Mouse (Mus musculus) limb, embryonic 10.5 days (tissue): ENCODE data around the gene Spdef. TPM values are rescaled to one million over a fixed set of nuclear protein-coding genes. Genes with fewer than 3 reads are reported as not detected.

Experiments used
- polyA plus RNA-seq: library from polyadenylated mRNA; unstranded; fragments of >200 nt; fragmentation: Nextera tagmentation; extraction: Ambion mirVana; gene quantifications from 2 replicates; pipeline ENCODE4 v1.2.1, GENCODE M21; 2016

The Spdef gene
- polyA plus RNA-seq, 1 experiment from 2014 or later, result 0.26 TPM

Other genes starting within 250 kb of the Spdef start
- 0.06 and 0.35 TPM in 2 replicates for gene Grm4, start 207.6 kb downstream of the Spdef start, polyA plus RNA-seq
- 904 and 1,218 TPM in 2 replicates for gene Hmga1, start 172.5 kb downstream of the Spdef start, polyA plus RNA-seq
- gene AI413582, start 163.2 kb downstream of the Spdef start, polyA plus RNA-seq, result 9.4 TPM in 2 replicates
- gene Nudt3, start 105.5 kb downstream of the Spdef start, polyA plus RNA-seq, result 88.2 and 96.2 TPM in 2 replicates
- gene RPS10-NUDT3, start 93.7 kb downstream of the Spdef start, polyA plus RNA-seq, result not detected in 2 replicates
- gene Rps10, start 92.3 kb downstream of the Spdef start, polyA plus RNA-seq, result 875 and 1,046 TPM in 2 replicates
- 5.8 and 6.0 TPM in 2 replicates for gene Pacsin1, start 73.4 kb downstream of the Spdef start, polyA plus RNA-seq
- 15.3 and 17.6 TPM in 2 replicates for gene D17Wsu92e, start 91.7 kb upstream of the Spdef start, polyA plus RNA-seq
- gene Snrpc, start 109.2 kb upstream of the Spdef start, polyA plus RNA-seq, result 425 and 451 TPM in 2 replicates
- 9.3 and 10.0 TPM in 2 replicates for gene Uhrf1bp1, start 127.5 kb upstream of the Spdef start, polyA plus RNA-seq
- 13.3 and 15.5 TPM in 2 replicates for gene Anks1, start 180.4 kb upstream of the Spdef start, polyA plus RNA-seq
- gene Taf11, start 180.9 kb upstream of the Spdef start, polyA plus RNA-seq, result 92.8 and 93.9 TPM in 2 replicates